Comparison of ENCODE assay signal across 38 mouse cellular contexts in the genomic region with DNA sequence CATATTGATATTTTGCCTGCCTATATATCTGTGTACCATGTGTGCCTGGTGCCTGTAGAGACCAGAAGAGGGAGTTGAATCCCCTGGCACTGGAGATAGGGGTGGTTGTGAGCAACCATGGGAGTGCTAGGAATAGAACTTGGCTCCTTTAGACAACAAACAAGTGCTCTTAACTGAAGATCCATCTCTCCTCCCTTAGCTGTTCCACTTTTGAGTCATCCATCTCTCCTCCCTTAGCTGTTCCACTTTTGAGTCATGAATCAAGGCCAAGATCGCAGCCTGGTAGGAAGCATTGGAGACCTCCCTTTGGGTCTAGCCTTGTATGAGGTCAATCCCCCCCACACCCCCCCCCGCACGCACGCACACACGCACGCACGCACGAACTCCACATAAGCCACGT. TPM values are rescaled to one million over a fixed set of nuclear protein-coding genes. Genes with fewer than 3 reads are reported as not detected.
"Had no signal": no experiment of that assay in that cellular context is flagged by ENCODE, and none has a peak within 500 bp of the region (broad histone marks: within the 10 kb centered on the region; RNA-seq: fewer than 3 reads in every experiment).

No protein-coding gene starts in this region.

- H3K4me2 ChIP-seq: limb, embryonic 12.5 days; limb, embryonic 13.5 days; limb, embryonic 15.5 days; liver, embryonic 11.5 days; liver, embryonic 12.5 days; liver, embryonic 13.5 days; liver, embryonic 15.5 days; lung, embryonic 14.5 days; lung, embryonic 15.5 days; midbrain, embryonic 11.5 days; midbrain, embryonic 12.5 days; midbrain, embryonic 13.5 days; midbrain, embryonic 15.5 days had no signal

- H3K36me3 ChIP-seq: limb, embryonic 12.5 days; limb, embryonic 13.5 days; limb, embryonic 15.5 days; liver, embryonic 12.5 days; liver, embryonic 13.5 days; lung, embryonic 15.5 days; midbrain, embryonic 10.5 days; midbrain, embryonic 12.5 days; midbrain, embryonic 13.5 days; midbrain, embryonic 15.5 days had no signal

- DNase-seq: left cerebral cortex, postnatal 4 days; liver; liver, embryonic 13.5 days; liver, postnatal 0 days; lung, adult 18-20 months; lung, adult 2 months; lung, embryonic 14.5 days; lung, postnatal 10 days; lung, postnatal 14 days; lung, postnatal 36 days; lung, postnatal 4 days; midbrain, embryonic 14.5 days had no signal

- H3K9ac ChIP-seq: limb, embryonic 12.5 days; limb, embryonic 13.5 days; limb, embryonic 15.5 days; liver, embryonic 12.5 days; liver, embryonic 13.5 days; liver, embryonic 14.5 days; liver, embryonic 15.5 days; liver, postnatal 0 days; lung, embryonic 14.5 days; lung, embryonic 15.5 days; midbrain, embryonic 12.5 days; midbrain, embryonic 13.5 days; midbrain, embryonic 15.5 days had no signal

- H3K27ac ChIP-seq: limb, embryonic 12.5 days; limb, embryonic 13.5 days; limb, embryonic 15.5 days; liver, embryonic 12.5 days; liver, embryonic 13.5 days; liver, embryonic 14.5 days; liver, embryonic 15.5 days; lung, embryonic 15.5 days; macrophage; midbrain, embryonic 10.5 days; midbrain, embryonic 12.5 days; midbrain, embryonic 13.5 days; midbrain, embryonic 15.5 days had no signal

- H3K4me3 ChIP-seq: limb, embryonic 12.5 days; limb, embryonic 13.5 days; limb, embryonic 15.5 days; liver, embryonic 12.5 days; liver, embryonic 13.5 days; liver, embryonic 15.5 days; lung, embryonic 15.5 days; megakaryocyte, embryonic 14.5 days; midbrain, embryonic 10.5 days; midbrain, embryonic 12.5 days; midbrain, embryonic 13.5 days; midbrain, embryonic 15.5 days; myocyte had no signal

- H3K9me3 ChIP-seq: limb, embryonic 12.5 days; limb, embryonic 13.5 days; limb, embryonic 15.5 days; liver, embryonic 12.5 days; liver, embryonic 13.5 days; liver, embryonic 15.5 days; lung, embryonic 15.5 days; midbrain, embryonic 10.5 days; midbrain, embryonic 12.5 days; midbrain, embryonic 13.5 days; midbrain, embryonic 15.5 days had no signal

- H3K4me1 ChIP-seq: liver, embryonic 12.5 days; liver, embryonic 13.5 days; liver, embryonic 15.5 days; lung, embryonic 15.5 days; megakaryocyte, embryonic 14.5 days had no signal

- H3K27me3 ChIP-seq: limb, embryonic 12.5 days; limb, embryonic 13.5 days; limb, embryonic 15.5 days; liver, embryonic 12.5 days; liver, embryonic 13.5 days; liver, embryonic 15.5 days; lung, embryonic 15.5 days; midbrain, embryonic 12.5 days; midbrain, embryonic 13.5 days; midbrain, embryonic 15.5 days had no signal

RNA-seq across cellular contexts. Expression of gene Hgd, which starts 34.6 kb away (rescaled TPM):
- total RNA-seq: left cerebral cortex, adult 18-20 months; left cerebral cortex, adult 8-10 months; left cerebral cortex, postnatal 14 days; left cerebral cortex, postnatal 25 days; left cerebral cortex, postnatal 36 days; left cerebral cortex, postnatal 4 days; megakaryocyte progenitor cell, adult 5-6 weeks; megakaryocyte, adult 5-6 weeks; megakaryocyte-erythroid progenitor cell, adult 5-6 weeks; monocyte, adult 5-6 weeks had no signal
- polyA plus RNA-seq: limb, embryonic 11.5 days; macrophage; midbrain, embryonic 12.5 days had no signal
